Comparison of ENCODE assay signal across 16 mouse cellular contexts in genomic region chr4:137831598-137831997, GRCm38 (mm10). TPM values are rescaled to one million over a fixed set of nuclear protein-coding genes. Genes with fewer than 3 reads are reported as not detected.
"Had no signal": no experiment of that assay in that cellular context is flagged by ENCODE, and none has a peak within 500 bp of the region (broad histone marks: within the 10 kb centered on the region; RNA-seq: fewer than 3 reads in every experiment).

No protein-coding gene starts in this region.

- DNase-seq: heart, postnatal 10 days; heart, postnatal 14 days; heart, postnatal 36 days; heart, postnatal 4 days; kidney, adult 11 months; kidney, adult 18-20 months; kidney, adult 2 months; kidney, adult 8-10 months; kidney, adult 9 months; kidney, postnatal 10 days; kidney, postnatal 14 days; kidney, postnatal 36 days; kidney, postnatal 4 days; layer of hippocampus, adult 9-11 months; layer of hippocampus, postnatal 36 days had no signal

RNA-seq across cellular contexts. Expression of gene Alpl, which starts 35.4 kb away (rescaled TPM):
- total RNA-seq: hematopoietic stem cell, adult 5-6 weeks had no signal
